Mouse (Mus musculus) CD4-positive, CD25-positive, alpha-beta regulatory T cell, adult 2 months (primary cell): ENCODE measurements around the gene 1810009J06Rik.
"Not testable (repeated sequence)": the region's sequence is repeated elsewhere in the genome, so short reads cannot be mapped to it uniquely, and the experiment has no call there.

Experiments
- DNase-seq: peaks from one replicate; pipeline ENCODE4 v3.0.0-alpha.2; 2012; ENCODE audit warnings: low read depth, low spot score

The 1810009J06Rik gene

GRCm38 (mm10) chr6:40964454-40964853 is at the start of gene 1810009J06Rik:
Gene 1810009J06Rik (plus strand): TSS chr6:40964754.
- not testable (repeated sequence) for DNase-seq

GRCm38 (mm10) chr6:40919954-40920353 is 44.6 kb upstream of the 1810009J06Rik start:
- DNase-seq, result no peak

GRCm38 (mm10) chr6:40940457-40940856 is 24.1 kb upstream of the 1810009J06Rik start, which contains the start of gene 1700074P13Rik:
Gene 1700074P13Rik (minus strand): TSS chr6:40940557.
- DNase-seq, result no peak

- no peak for DNase-seq
These were observed 12.8 kb upstream of the 1810009J06Rik start, which contains the start of gene Gm4744 for GRCm38 (mm10) chr6:40951770-40952169. Gene Gm4744 (minus strand): TSS chr6:40951870.

- no peak for DNase-seq
These were observed 10.8 kb upstream of the 1810009J06Rik start for GRCm38 (mm10) chr6:40953716-40954115.

- DNase-seq, result not testable (repeated sequence)
These were observed 34.8 kb downstream of the 1810009J06Rik start, which contains the start of gene Gm2663 for GRCm38 (mm10) chr6:40999379-40999778. Gene Gm2663 (minus strand): TSS chr6:40999479.

GRCm38 (mm10) chr6:41015065-41015464 is 50.5 kb downstream of the 1810009J06Rik start:
- DNase-seq, result peak; percentile 37
